In genomic region chr9:47320345-47320744, GRCm38 (mm10) we compare ENCODE assay signal across 24 mouse cellular contexts.
"Had no signal": no experiment of that assay in that cellular context is flagged by ENCODE, and none has a peak within 500 bp of the region (broad histone marks: within the 10 kb centered on the region; RNA-seq: fewer than 3 reads in every experiment).

No protein-coding gene starts in this region.

- H3K9ac ChIP-seq: heart, embryonic 13.5 days; heart, embryonic 15.5 days; hindbrain, embryonic 12.5 days; hindbrain, embryonic 14.5 days; intestine, embryonic 15.5 days; kidney, embryonic 15.5 days; limb, embryonic 13.5 days; limb, embryonic 15.5 days had no signal

- H3K36me3 ChIP-seq: heart, embryonic 13.5 days; heart, embryonic 15.5 days; hindbrain, embryonic 10.5 days; hindbrain, embryonic 12.5 days; intestine, embryonic 15.5 days; kidney, embryonic 15.5 days; limb, embryonic 13.5 days; limb, embryonic 15.5 days had no signal

- H3K4me2 ChIP-seq: heart, embryonic 11.5 days; heart, embryonic 13.5 days; heart, embryonic 15.5 days; hindbrain, embryonic 12.5 days; hindbrain, embryonic 14.5 days; intestine, embryonic 15.5 days; kidney, embryonic 15.5 days; limb, embryonic 13.5 days; limb, embryonic 15.5 days had no signal

- H3K4me3 ChIP-seq: gastrocnemius, adult 2 months; heart, adult 2 months; heart, embryonic 13.5 days; heart, embryonic 15.5 days; hindbrain, embryonic 10.5 days; hindbrain, embryonic 12.5 days; intestine, embryonic 15.5 days; kidney, embryonic 15.5 days; limb, embryonic 13.5 days; limb, embryonic 15.5 days had no signal

- H3K4me1 ChIP-seq: heart, embryonic 13.5 days; heart, embryonic 15.5 days had no signal

- DNase-seq: gastrocnemius, adult 2 months; gastrocnemius, postnatal 10 days; gastrocnemius, postnatal 25 days; heart, adult 2 months; heart, postnatal 4 days; kidney, adult 11 months; kidney, postnatal 14 days; layer of hippocampus, adult 9-11 months; layer of hippocampus, postnatal 36 days; left cerebral cortex, postnatal 4 days had no signal

- H3K27ac ChIP-seq: gastrocnemius, adult 2 months; heart, adult 2 months; heart, embryonic 13.5 days; heart, embryonic 15.5 days; hindbrain, embryonic 10.5 days; hindbrain, embryonic 12.5 days; hindbrain, embryonic 14.5 days; intestine, embryonic 15.5 days; kidney, embryonic 15.5 days; kidney, postnatal 0 days; limb, embryonic 13.5 days; limb, embryonic 15.5 days had no signal

- ATAC-seq: forebrain, embryonic 16.5 days; hindbrain, embryonic 16.5 days; inflammation-experienced regulatory T-cells, adult 6 months had no signal

- H3K27me3 ChIP-seq: hindbrain, embryonic 12.5 days; intestine, embryonic 15.5 days; kidney, embryonic 15.5 days; limb, embryonic 15.5 days had no signal

- H3K9me3 ChIP-seq: heart, embryonic 13.5 days; heart, embryonic 15.5 days; hindbrain, embryonic 10.5 days; hindbrain, embryonic 12.5 days; intestine, embryonic 15.5 days; kidney, embryonic 15.5 days; limb, embryonic 13.5 days; limb, embryonic 15.5 days had no signal
